Mouse (Mus musculus): Measurements from ENCODE around the gene Tmem168. TPM values are rescaled to one million over a fixed set of nuclear protein-coding genes. Genes with fewer than 3 reads are reported as not detected.

Gene Tmem168
- total and polyA plus RNA-seq, 3 experiments = 12.0 to 23.0 TPM; not detected in 1

DNA sequence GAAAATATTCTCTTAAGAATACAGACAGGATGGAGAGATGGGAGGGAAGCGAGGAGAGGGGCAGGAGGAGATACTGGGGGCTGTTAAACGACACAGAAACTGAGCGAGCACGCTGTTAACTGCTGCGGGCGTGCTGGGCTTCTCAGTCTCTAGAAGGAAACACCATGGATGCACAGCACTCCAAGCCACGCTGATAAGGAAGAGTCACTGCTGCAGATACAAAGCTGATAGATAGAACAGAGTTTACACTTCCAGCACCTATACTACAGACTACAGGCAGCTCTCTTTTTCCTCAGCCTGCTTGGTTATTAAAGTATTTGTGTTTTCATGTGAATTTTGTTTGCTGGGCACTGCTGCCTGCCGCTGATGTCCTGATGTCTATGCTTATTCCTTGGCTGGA is 21.7 kb downstream of the Tmem168 start:
- peaks cover 4% of the 10 kb centered on the region; the same call in 1 of the 2 replicates for H3K79me2 ChIP-seq (ENCODE audit: control insufficient read depth, insufficient read depth, low read length, poor library complexity)
- no peaks in the 10 kb centered on the region; a peak in 1 of 4 replicates for H3K4me1 ChIP-seq (ENCODE audit: control insufficient read depth in 1 of 2, insufficient read depth in 2 of 2, low read length in 2 of 2)
- no peaks in the 10 kb centered on the region for H3K9me3 ChIP-seq (replicated peaks; ENCODE audit: insufficient read depth, low read length)
- no peak overlapping the region for H3K27ac ChIP-seq (ENCODE audit: control insufficient read depth, low read depth, low read length)
- H3K27me3 ChIP-seq (ENCODE audit: control insufficient read depth in 1 of 2, insufficient read depth in 2 of 2, low read length in 2 of 2) = no peaks in the 10 kb centered on the region
- no peak overlapping the region for H3K4me3 ChIP-seq (ENCODE audit: control insufficient read depth in 1 of 2, insufficient read depth in 1 of 2, low read depth in 2 of 2, low read length in 2 of 2)
- no peak for DNase-seq (ENCODE audit: low read depth, low spot score)
- H3K36me3 ChIP-seq (ENCODE audit: control insufficient read depth in 1 of 2, insufficient read depth in 2 of 2, low read length in 2 of 2) = peaks cover 2 to 6% of the 10 kb centered on the region in 2 experiments; a peak in 3 of 4 replicates
- 0 out of 2 replicates have a peak, but pooled peaks have one; percentile 24 for TF ChIP-seq GATA1 (IDR thresholded peaks at IDR 0.05; ENCODE audit: low read depth, low read length)
- no peak for TF ChIP-seq JUND (IDR thresholded peaks at IDR 0.05; ENCODE audit: low read depth, low read length)
- H3K9ac ChIP-seq (ENCODE audit: control insufficient read depth, low read depth, low read length, poor library complexity, severe bottlenecking) = no peak overlapping the region

DNA sequence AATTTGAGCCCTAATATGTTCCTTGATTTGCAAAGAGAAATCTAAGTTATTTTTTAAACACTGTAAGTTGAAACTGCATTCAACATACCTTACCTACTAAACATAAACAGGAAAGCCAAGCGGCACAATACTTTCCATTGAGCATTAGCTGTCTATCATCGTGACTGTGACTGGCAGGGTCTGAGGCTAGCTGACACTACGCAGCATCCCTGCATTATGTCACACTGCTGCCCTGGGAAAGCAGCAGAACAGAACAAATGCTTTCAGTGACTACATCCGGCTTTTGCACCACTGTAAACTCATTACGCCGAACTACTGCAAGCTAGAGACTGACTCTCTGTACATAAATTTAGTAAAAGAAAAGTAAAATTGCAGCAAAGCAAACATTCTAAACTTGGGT is 23.1 kb downstream of the Tmem168 start:
- Histone ChIP-seq H3K9me3 (replicated peaks; ENCODE audit: insufficient read depth, low read length) (no peaks in the 10 kb centered on the region), H3K27ac (ENCODE audit: control insufficient read depth, low read depth, low read length) (no peak overlapping the region), H3K27me3 (ENCODE audit: control insufficient read depth in 1 of 2, insufficient read depth in 2 of 2, low read length in 2 of 2) (no peaks in the 10 kb centered on the region), H3K4me1 (ENCODE audit: control insufficient read depth in 1 of 2, insufficient read depth in 2 of 2, low read length in 2 of 2) (no peaks in the 10 kb centered on the region; a peak in 1 of 4 replicates), H3K4me3 (ENCODE audit: control insufficient read depth in 1 of 2, insufficient read depth in 1 of 2, low read depth in 2 of 2, low read length in 2 of 2) (no peak overlapping the region), H3K9ac (ENCODE audit: control insufficient read depth, low read depth, low read length, poor library complexity, severe bottlenecking) (no peak overlapping the region), H3K79me2 (ENCODE audit: control insufficient read depth, insufficient read depth, low read length, poor library complexity) (peaks cover 4% of the 10 kb centered on the region; the same call in 1 of the 2 replicates), H3K36me3 (ENCODE audit: control insufficient read depth in 1 of 2, insufficient read depth in 2 of 2, low read length in 2 of 2) (peaks cover 2 to 6% of the 10 kb centered on the region in 2 experiments; a peak in 3 of 4 replicates)
- TF ChIP-seq MEF2A (IDR thresholded peaks at IDR 0.05; ENCODE audit: extremely low read depth, insufficient replicate concordance, low read depth, low read length, poor library complexity, severe bottlenecking) = no peak
- TF ChIP-seq GABPA (IDR thresholded peaks at IDR 0.05; ENCODE audit: low read depth, low read length) = no peak
- TF ChIP-seq RAD21 (IDR thresholded peaks at IDR 0.05; ENCODE audit: low read depth, low read length) = no peak
- TF ChIP-seq TCF12 (IDR thresholded peaks at IDR 0.05; ENCODE audit: low read depth, low read length) = no peak
- TF ChIP-seq BHLHE40 (IDR thresholded peaks at IDR 0.05; ENCODE audit: borderline replicate concordance, low read depth, low read length) = no peak
- no peak for TF ChIP-seq MYB (IDR thresholded peaks at IDR 0.05; ENCODE audit: low read depth, low read length)
- TF ChIP-seq POLR2AphosphoS2 (IDR thresholded peaks at IDR 0.05; ENCODE audit: low read length) = no peak
- no peak for TF ChIP-seq RCOR1 (IDR thresholded peaks at IDR 0.05; ENCODE audit: low read depth, low read length)
- no peak for TF ChIP-seq MYC (IDR thresholded peaks at IDR 0.05; ENCODE audit: low read depth, low read length)
- no peak for TF ChIP-seq POLR2AphosphoS5 (IDR thresholded peaks at IDR 0.05; ENCODE audit: borderline replicate concordance, low read depth, low read length)
- no peak for DNase-seq (ENCODE audit: low read depth, low spot score)

DNA sequence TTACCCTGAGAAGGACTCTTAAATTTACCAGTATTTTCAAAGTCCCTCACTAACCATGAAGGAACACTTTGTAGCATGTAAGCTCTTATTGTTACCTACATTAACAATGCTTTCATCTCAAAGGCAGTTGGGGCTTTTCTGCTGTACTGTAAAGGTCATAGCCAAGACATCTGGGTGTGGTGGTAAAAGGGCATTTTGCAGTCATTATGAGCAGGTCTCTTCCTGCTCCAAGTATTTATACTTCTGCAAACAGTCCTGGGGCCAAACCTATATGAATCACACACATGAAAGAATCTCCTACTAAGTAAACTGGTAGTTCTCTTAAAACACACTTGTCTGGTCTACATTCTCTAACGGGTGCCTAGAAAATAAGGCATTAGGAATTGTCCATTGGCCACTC is 25.8 kb downstream of the Tmem168 start:
- DNase-seq (ENCODE audit: low read depth, low spot score) = no peak
- Histone ChIP-seq H3K79me2 (ENCODE audit: control insufficient read depth, insufficient read depth, low read length, poor library complexity) (peaks cover 2% of the 10 kb centered on the region; the same call in 1 of the 2 replicates), H3K27me3 (ENCODE audit: control insufficient read depth in 1 of 2, insufficient read depth in 2 of 2, low read length in 2 of 2) (no peaks in the 10 kb centered on the region), H3K27ac (ENCODE audit: control insufficient read depth, low read depth, low read length) (no peak overlapping the region), H3K36me3 (ENCODE audit: control insufficient read depth in 1 of 2, insufficient read depth in 2 of 2, low read length in 2 of 2) (peaks cover 0 to 2% of the 10 kb centered on the region in 2 experiments; a peak in 2 of 4 replicates), H3K9ac (ENCODE audit: control insufficient read depth, low read depth, low read length, poor library complexity, severe bottlenecking) (no peak overlapping the region), H3K4me1 (ENCODE audit: control insufficient read depth in 1 of 2, insufficient read depth in 2 of 2, low read length in 2 of 2) (no peaks in the 10 kb centered on the region; a peak in 1 of 4 replicates), H3K9me3 (replicated peaks; ENCODE audit: insufficient read depth, low read length) (no peaks in the 10 kb centered on the region), H3K4me3 (ENCODE audit: control insufficient read depth in 1 of 2, insufficient read depth in 1 of 2, low read depth in 2 of 2, low read length in 2 of 2) (no peak overlapping the region)
- TF ChIP-seq RAD21 (IDR thresholded peaks at IDR 0.05; ENCODE audit: low read depth, low read length) (no peak), MYC (IDR thresholded peaks at IDR 0.05; ENCODE audit: low read depth, low read length) (no peak), ETS1 (IDR thresholded peaks at IDR 0.05; ENCODE audit: low read depth, low read length) (no peak), HCFC1 (IDR thresholded peaks at IDR 0.05; ENCODE audit: low read depth, low read length) (no peak), ELF1 (IDR thresholded peaks at IDR 0.05; ENCODE audit: low read depth, low read length) (no peak), MAFK (IDR thresholded peaks at IDR 0.05; ENCODE audit: borderline replicate concordance, low read depth, low read length) (no peak), CHD2 (IDR thresholded peaks at IDR 0.05; ENCODE audit: low read length) (no peak), SIN3A (IDR thresholded peaks at IDR 0.05; ENCODE audit: low read length) (no peak), GABPA (IDR thresholded peaks at IDR 0.05; ENCODE audit: low read depth, low read length) (no peak), POLR2A (IDR thresholded peaks at IDR 0.05; ENCODE audit: control insufficient read depth in 1 of 2, insufficient read depth in 1 of 2, low read depth in 1 of 2, low read length in 2 of 2, poor library complexity in 1 of 2) (no peak), CHD1 (IDR thresholded peaks at IDR 0.05; ENCODE audit: low read depth, low read length) (no peak), POLR2AphosphoS2 (IDR thresholded peaks at IDR 0.05; ENCODE audit: low read length) (no peak), ZKSCAN1 (IDR thresholded peaks at IDR 0.05; ENCODE audit: low read depth, low read length) (no peak), SMC3 (IDR thresholded peaks at IDR 0.05; ENCODE audit: low read depth, low read length) (no peak), E2F4 (IDR thresholded peaks at IDR 0.05; ENCODE audit: borderline replicate concordance, low read depth, low read length) (no peak), MXI1 (IDR thresholded peaks at IDR 0.05; ENCODE audit: low read depth, low read length) (no peak), UBTF (IDR thresholded peaks at IDR 0.05; ENCODE audit: borderline replicate concordance, insufficient read depth, low read depth, low read length) (no peak), BHLHE40 (IDR thresholded peaks at IDR 0.05; ENCODE audit: borderline replicate concordance, low read depth, low read length) (no peak)
